Mouse (Mus musculus) neural tube, embryonic 13.5 days (tissue): ENCODE data around the gene Large1. TPM values are rescaled to one million over a fixed set of nuclear protein-coding genes. Genes with fewer than 3 reads are reported as not detected.
A peak's percentile ranks its signal among the peaks of the same experiment; 100 is the strongest.
"Not testable (repeated sequence)": the region's sequence is repeated elsewhere in the genome, so short reads cannot be mapped to it uniquely, and the experiment has no call there.

Experiments
- ATAC-seq: fragments of 200-750 bp; cut with Nextera tagmentation; 2 replicates; pipeline ENCODE4 v1.8.0; 2017; ENCODE audit warnings: low read depth, mild to moderate bottlenecking, moderate TSS enrichment, moderate library complexity
- H3K27ac ChIP-seq: fragments of 300-500 bp; sonication (generic); replicated peaks from 2 replicates; pipeline ENCODE4 v1.5.1; 2015; ENCODE audit warnings: moderate library complexity, mild to moderate bottlenecking, inconsistent platforms
- H3K27me3 ChIP-seq: fragments of 300-500 bp; sonication (generic); 2 replicates; pipeline ENCODE4 v1.6.1; 2015; ENCODE audit warnings: mild to moderate bottlenecking, inconsistent platforms
- H3K36me3 ChIP-seq: fragments of 300-500 bp; sonication (generic); 2 replicates; pipeline ENCODE4 v1.6.1; 2015; ENCODE audit warnings: mild to moderate bottlenecking, inconsistent platforms
- H3K4me1 ChIP-seq: fragments of 300-500 bp; sonication (generic); replicated peaks from 2 replicates; pipeline ENCODE4 v1.6.1; 2015; ENCODE audit warnings: inconsistent platforms
- H3K4me2 ChIP-seq: fragments of 300-500 bp; sonication (generic); 2 replicates; pipeline ENCODE4 v1.6.1; 2015; ENCODE audit warnings: inconsistent platforms, mild to moderate bottlenecking, moderate library complexity
- H3K4me3 ChIP-seq: fragments of 300-500 bp; sonication (generic); 2 replicates; pipeline ENCODE4 v1.5.1; 2015; ENCODE audit warnings: mild to moderate bottlenecking, inconsistent platforms
- H3K9ac ChIP-seq: fragments of 300-500 bp; sonication (generic); 2 replicates; pipeline ENCODE4 v1.6.1; 2015; ENCODE audit warnings: moderate library complexity, mild to moderate bottlenecking, inconsistent platforms
- H3K9me3 ChIP-seq: fragments of 300-500 bp; sonication (generic); 2 replicates; pipeline ENCODE4 v1.6.1; 2016; ENCODE audit warnings: inconsistent platforms
- WGBS: fragments of 180-500 bp; shearing (Covaris S2); methylation state at CpG from one replicate; pipeline ENCODE4 v1.1.7; 2015; 5-methylcytosine and 5-hydroxymethylcytosine counted together
- polyA plus RNA-seq: library from polyadenylated mRNA; unstranded; fragments of >200 nt; fragmentation: Nextera tagmentation; extraction: Ambion mirVana; gene quantifications from 2 replicates; pipeline ENCODE4 v1.2.1, GENCODE M21; 2015

Gene Large1
- polyA plus RNA-seq, 1 experiment from 2014 or later: 14.2 TPM

- Histone ChIP-seq H3K4me2 (no peak overlapping the region), H3K27me3 (no peaks in the 10 kb centered on the region), H3K9ac (no peak overlapping the region), H3K36me3 (peaks cover 4% of the 10 kb centered on the region; the same call in 1 of the 2 replicates), H3K4me3 (no peak overlapping the region), H3K27ac (no peak overlapping the region), H3K4me1 (no peaks in the 10 kb centered on the region; the same call in 1 of the 2 replicates), H3K9me3 (no peaks in the 10 kb centered on the region)
- no peak for ATAC-seq
- 79% methylated on average over 3 of the region's 3 CpGs for WGBS
Measured at GRCm38 (mm10) chr8:73328056-73328455, 25.3 kb downstream of the Large1 start.

GRCm38 (mm10) chr8:73324667-73325066 lies 28.7 kb downstream of the Large1 start:
- Histone ChIP-seq H3K27ac (no peak overlapping the region), H3K9me3 (no peaks in the 10 kb centered on the region), H3K36me3 (no peaks in the 10 kb centered on the region), H3K27me3 (no peaks in the 10 kb centered on the region), H3K9ac (no peak overlapping the region), H3K4me3 (no peak overlapping the region), H3K4me1 (no peaks in the 10 kb centered on the region; the same call in 1 of the 2 replicates), H3K4me2 (no peak overlapping the region)
- 56% methylated on average over 4 of the region's 4 CpGs for WGBS
- 0 out of 2 replicates have a peak, but pooled peaks have one; percentile 36 for ATAC-seq

- no peak for ATAC-seq
- H3K9me3 ChIP-seq: no peaks in the 10 kb centered on the region
- no peak overlapping the region for H3K27ac ChIP-seq
- no peak overlapping the region for H3K9ac ChIP-seq
- H3K4me2 ChIP-seq: no peak overlapping the region
- H3K4me1 ChIP-seq: no peaks in the 10 kb centered on the region; the same call in 1 of the 2 replicates
- H3K4me3 ChIP-seq: no peak overlapping the region
- H3K27me3 ChIP-seq: no peaks in the 10 kb centered on the region
- H3K36me3 ChIP-seq: no peaks in the 10 kb centered on the region
- 84% methylated on average over 1 of the region's 1 CpGs for WGBS
Measured at GRCm38 (mm10) chr8:73323591-73323990, 29.7 kb downstream of the Large1 start.

GRCm38 (mm10) chr8:73319500-73319899 lies 33.8 kb downstream of the Large1 start:
- H3K4me3 ChIP-seq, H3K36me3 ChIP-seq, ATAC-seq, H3K9me3 ChIP-seq, H3K27me3 ChIP-seq, H3K27ac ChIP-seq, H3K4me2 ChIP-seq, H3K9ac ChIP-seq, H3K4me1 ChIP-seq: not testable (repeated sequence)
- 100% methylated on average over 1 of the region's 3 CpGs for WGBS

- H3K4me2 ChIP-seq: no peak overlapping the region
- H3K36me3 ChIP-seq: no peaks in the 10 kb centered on the region
- H3K9me3 ChIP-seq: 0 out of 2 replicates have a peak, but pooled peaks cover 3% of the 10 kb centered on the region
- H3K4me3 ChIP-seq: no peak overlapping the region
- ATAC-seq: no peak
- 85% methylated on average over 2 of the region's 2 CpGs for WGBS
- H3K9ac ChIP-seq: no peak overlapping the region
- 0 out of 2 replicates have a peak, but pooled peaks cover 4% of the 10 kb centered on the region for H3K4me1 ChIP-seq
- H3K27me3 ChIP-seq: no peaks in the 10 kb centered on the region
- H3K27ac ChIP-seq: no peak overlapping the region
Measured at GRCm38 (mm10) chr8:73313911-73314310, 39.4 kb downstream of the Large1 start.

- H3K4me1 ChIP-seq: 0 out of 2 replicates have a peak, but pooled peaks cover 4% of the 10 kb centered on the region
- no peak overlapping the region for H3K9ac ChIP-seq
- no peak overlapping the region for H3K27ac ChIP-seq
- no peak overlapping the region for H3K4me2 ChIP-seq
- H3K4me3 ChIP-seq: no peak overlapping the region
- no peaks in the 10 kb centered on the region for H3K36me3 ChIP-seq
- 0 out of 2 replicates have a peak, but pooled peaks cover under 1% of the 10 kb centered on the region for H3K9me3 ChIP-seq
- no peak for ATAC-seq
- no peaks in the 10 kb centered on the region for H3K27me3 ChIP-seq
- 88% methylated on average over 8 of the region's 8 CpGs for WGBS
Measured at GRCm38 (mm10) chr8:73312714-73313607, 40.4 kb downstream of the Large1 start.

- no peak overlapping the region for H3K9ac ChIP-seq
- H3K27ac ChIP-seq: no peak overlapping the region
- 0 out of 2 replicates have a peak, but pooled peaks cover under 1% of the 10 kb centered on the region for H3K4me1 ChIP-seq
- H3K27me3 ChIP-seq: no peaks in the 10 kb centered on the region
- no peak overlapping the region for H3K4me2 ChIP-seq
- no peaks in the 10 kb centered on the region for H3K36me3 ChIP-seq
- ATAC-seq: no peak
- no peak overlapping the region for H3K4me3 ChIP-seq
- no peaks in the 10 kb centered on the region for H3K9me3 ChIP-seq
- 94% methylated on average over 1 of the region's 1 CpGs for WGBS
Measured at GRCm38 (mm10) chr8:73310471-73310870, 42.9 kb downstream of the Large1 start.

- no peaks in the 10 kb centered on the region for H3K27me3 ChIP-seq
- H3K27ac ChIP-seq: no peak overlapping the region
Measured at GRCm38 (mm10) chr8:73310036-73310435, 43.3 kb downstream of the Large1 start.

GRCm38 (mm10) chr8:73303907-73304306 lies 49.4 kb downstream of the Large1 start:
- WGBS: 72% methylated on average over 4 of the region's 4 CpGs
- H3K4me2 ChIP-seq: no peak overlapping the region

More at GRCm38 (mm10) chr8:73310036-73310435, 43.3 kb downstream of the Large1 start:
- no peak overlapping the region for H3K9ac ChIP-seq
- no peak for ATAC-seq
- H3K4me1 ChIP-seq: no peaks in the 10 kb centered on the region
- H3K4me3 ChIP-seq: no peak overlapping the region
- no peak overlapping the region for H3K4me2 ChIP-seq
- H3K36me3 ChIP-seq: no peaks in the 10 kb centered on the region
- H3K9me3 ChIP-seq: no peaks in the 10 kb centered on the region

GRCm38 (mm10) chr8:73302947-73303346 lies 50.4 kb downstream of the Large1 start:
- peaks cover 30% of the 10 kb centered on the region; the same call in 1 of the 2 replicates for H3K4me1 ChIP-seq
- no peaks in the 10 kb centered on the region for H3K27me3 ChIP-seq
- no peak overlapping the region for H3K4me2 ChIP-seq
- H3K9ac ChIP-seq: no peak overlapping the region
- no peaks in the 10 kb centered on the region for H3K36me3 ChIP-seq
- WGBS: 88% methylated on average over 3 of the region's 3 CpGs
- H3K27ac ChIP-seq: no peak overlapping the region
- no peak overlapping the region for H3K4me3 ChIP-seq
- ATAC-seq: no peak
- H3K9me3 ChIP-seq: no peaks in the 10 kb centered on the region

More at GRCm38 (mm10) chr8:73303907-73304306, 49.4 kb downstream of the Large1 start:
- H3K9me3 ChIP-seq: no peaks in the 10 kb centered on the region
- peaks cover 27% of the 10 kb centered on the region; the same call in 1 of the 2 replicates for H3K4me1 ChIP-seq
- H3K27ac ChIP-seq: no peak overlapping the region
- no peaks in the 10 kb centered on the region for H3K36me3 ChIP-seq
- H3K9ac ChIP-seq: no peak overlapping the region
- ATAC-seq: peak; percentile 19; the same call in 1 of the 2 replicates
- H3K4me3 ChIP-seq: no peak overlapping the region
- no peaks in the 10 kb centered on the region for H3K27me3 ChIP-seq

GRCm38 (mm10) chr8:73295531-73295930 lies 57.8 kb downstream of the Large1 start:
- no peak overlapping the region for H3K4me3 ChIP-seq

GRCm38 (mm10) chr8:73293655-73294054 lies 59.7 kb downstream of the Large1 start:
- 81% methylated on average over 2 of the region's 2 CpGs for WGBS
- H3K27me3 ChIP-seq: no peaks in the 10 kb centered on the region
- no peak overlapping the region for H3K9ac ChIP-seq
- H3K4me3 ChIP-seq: no peak overlapping the region
- H3K27ac ChIP-seq: no peak overlapping the region
- ATAC-seq: no peak
- H3K4me1 ChIP-seq: peaks cover 8% of the 10 kb centered on the region
- no peak overlapping the region for H3K4me2 ChIP-seq
- H3K36me3 ChIP-seq: no peaks in the 10 kb centered on the region
- no peaks in the 10 kb centered on the region for H3K9me3 ChIP-seq

More at GRCm38 (mm10) chr8:73295531-73295930, 57.8 kb downstream of the Large1 start:
- no peak for ATAC-seq
- no peak overlapping the region for H3K27ac ChIP-seq
- no peaks in the 10 kb centered on the region for H3K36me3 ChIP-seq
- H3K4me1 ChIP-seq: peaks cover 26% of the 10 kb centered on the region
- H3K27me3 ChIP-seq: no peaks in the 10 kb centered on the region
- no peaks in the 10 kb centered on the region for H3K9me3 ChIP-seq
- H3K4me2 ChIP-seq: no peak overlapping the region
- H3K9ac ChIP-seq: no peak overlapping the region
